Mouse (Mus musculus) ES-Bruce4 (cell line): ENCODE measurements at regions not wholly inside any gene's neighbourhood (a gene's known extent, or its start where the extent isn't known, plus 50 kb on each side); places are given as distances from the start of the nearest gene placed in this dataset.

Source experiments
- CTCF ChIP-seq: IDR thresholded peaks from one replicate; pipeline ENCODE4 v1.8.1; 2011; ENCODE audit warnings: low read depth, low read length
- EP300 ChIP-seq: IDR thresholded peaks from 2 replicates; pipeline ENCODE4 v1.6.1; 2011; ENCODE audit warnings: low read depth, low read length; ENCODE audit not compliant: insufficient read depth
- POLR2A ChIP-seq: IDR thresholded peaks from one replicate; pipeline ENCODE4 v1.8.1; 2011; ENCODE audit warnings: low read length; ENCODE audit not compliant: insufficient read depth

DNA sequence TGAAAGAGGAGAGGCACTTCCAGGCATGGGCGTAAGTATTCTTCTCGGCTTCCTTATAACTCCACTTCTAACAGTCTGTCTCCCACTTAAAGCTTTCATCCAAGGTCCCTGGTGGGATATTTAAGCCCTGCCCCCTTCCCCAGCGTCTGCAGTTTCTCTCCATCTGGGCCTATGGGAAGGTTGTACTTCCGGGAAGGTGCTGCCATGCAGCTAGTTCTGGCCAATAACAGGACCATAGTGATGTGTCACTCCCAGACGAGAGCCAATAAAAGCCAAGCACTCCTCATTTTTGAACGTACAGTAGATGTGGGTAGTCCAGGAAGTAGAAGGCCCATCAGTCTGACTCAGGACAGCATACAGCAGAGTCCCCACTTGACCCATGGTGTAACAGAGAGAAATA lies 121.0 kb downstream of the Drd1 start:
- TF ChIP-seq CTCF (no peak), EP300 (no peak), POLR2A (no peak)
